Mouse (Mus musculus): Measurements from ENCODE around the gene Panx1.

- TF ChIP-seq ZNF384 (IDR thresholded peaks at IDR 0.05; ENCODE audit: low read depth, low read length) (no peak), CHD2 (IDR thresholded peaks at IDR 0.05; ENCODE audit: low read depth, low read length) (no peak), HCFC1 (IDR thresholded peaks at IDR 0.05; ENCODE audit: borderline replicate concordance, insufficient read depth, low read length) (no peak)
Observed at GRCm38 (mm10) chr9:15036405-15036804, 8.9 kb downstream of the Panx1 start.

Data from ES-E14 (cell line).